Mouse (Mus musculus): ENCODE data around the gene Tcf12.

DNA sequence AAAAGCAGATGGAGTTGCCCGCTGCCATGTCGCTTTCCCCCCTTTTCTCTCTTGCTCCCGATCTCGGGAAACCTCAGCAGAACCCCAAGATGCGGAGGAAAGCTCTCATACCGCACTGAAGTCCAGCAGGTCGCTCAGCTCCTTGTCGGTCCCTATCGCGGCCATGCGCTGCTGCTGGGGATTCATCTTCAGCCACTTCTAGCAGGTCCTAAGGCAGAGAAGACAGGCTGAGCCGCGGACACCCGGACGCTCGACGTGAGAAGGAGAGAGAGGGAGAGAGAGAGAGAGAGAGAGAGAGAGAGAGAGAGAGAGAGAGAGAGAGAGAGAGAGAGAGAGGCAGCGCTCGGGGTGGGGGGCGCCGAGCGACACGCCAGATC lies 1.1 kb downstream of the Tcf12 start:
- TF ChIP-seq CTCF (IDR thresholded peaks at IDR 0.05; ENCODE audit: insufficient read depth, low read length) = no peak
- no peak for TF ChIP-seq POLR2A (IDR thresholded peaks at IDR 0.05; ENCODE audit: borderline replicate concordance, extremely low read depth, low read depth, low read length)
